Mouse (Mus musculus) liver, adult 2 months (tissue): Measurements from ENCODE around the gene Gm11032.

ENCODE experiments used
- CTCF ChIP-seq: fragments of 200-500 bp; IDR thresholded peaks from 2 replicates; pipeline ENCODE4 v1.5.1; 2011; ENCODE audit warnings: low read depth, low read length, control low read depth
- POLR2A ChIP-seq: fragments of 200-500 bp; IDR thresholded peaks from 2 replicates; pipeline ENCODE4 v1.6.1; 2011; ENCODE audit warnings: low read length, control low read depth; ENCODE audit not compliant: insufficient read depth; ENCODE audit errors: extremely low read depth

GRCm38 (mm10) chr11:4622442-4622986 is 2.6 kb downstream of the Gm11032 start:
- TF ChIP-seq CTCF (no peak), POLR2A (no peak)
